9 mouse cellular contexts compared by ENCODE assay signal in genomic region chr11:120241981-120242725, GRCm38 (mm10). TPM values are rescaled to one million over a fixed set of nuclear protein-coding genes. Genes with fewer than 3 reads are reported as not detected.
A peak's percentile ranks its signal among the peaks of the same experiment; 100 is the strongest.
DNase-seq lines count a peak whose midpoint lies in the region; ATAC-seq lines count a peak whose summit lies in the region.
"Had no signal": no experiment of that assay in that cellular context is flagged by ENCODE, and none has a peak within 500 bp of the region (broad histone marks: within the 10 kb centered on the region; RNA-seq: fewer than 3 reads in every experiment).

No protein-coding gene starts in this region.

- H3K4me1 ChIP-seq in hindbrain, embryonic 11.5 days (replicated peaks; ENCODE audit: control insufficient read depth, insufficient read depth, low read length): peaks cover 42% of the 10 kb centered on the region
- peaks cover 67% of the 10 kb centered on the region for H3K4me1 ChIP-seq in midbrain, embryonic 14.5 days (ENCODE audit: control insufficient read depth, insufficient read depth, low read length)

- DNase-seq in heart, adult 11 months: peak; percentile 96
- DNase-seq in heart, adult 8-10 months (ENCODE audit: low spot score): no peak
- peak; percentile 61 for DNase-seq in embryo, embryonic 11 days
- peak; percentile 58 for DNase-seq in hindbrain, embryonic 11.5 days (ENCODE audit: low spot score)
- peak; percentile 40 for DNase-seq in midbrain, embryonic 14.5 days
- no peak for DNase-seq in cerebellum, adult 9-10 months
- DNase-seq in gastrocnemius, postnatal 36 days: no peak
- DNase-seq in layer of hippocampus, postnatal 10 days (ENCODE audit: low spot score in 2 of 2): no peak

- ATAC-seq in hindbrain, embryonic 11.5 days (ENCODE audit: low FRiP score): 0 out of 2 replicates have a peak, but pooled peaks have one; percentile 16
- ATAC-seq in midbrain, embryonic 14.5 days (ENCODE audit: low FRiP score, low TSS enrichment): no peak
- ATAC-seq: activated CD4-positive, CD25-positive, alpha-beta regulatory T cell, adult 4 months had no signal

- intact Hi-C loops in gastrocnemius, postnatal 36 days (cut with DNase I): no loop called here

- peak overlapping the region; percentile 0; the same call in 1 of the 2 replicates for H3K4me2 ChIP-seq in hindbrain, embryonic 11.5 days (replicated peaks; ENCODE audit: low read depth, low read length)
- H3K4me2 ChIP-seq in midbrain, embryonic 14.5 days (ENCODE audit: low read length): peak overlapping the region; percentile 100

- H3K36me3 ChIP-seq in hindbrain, embryonic 11.5 days (ENCODE audit: control insufficient read depth, insufficient read depth, low read length): no peaks in the 10 kb centered on the region
- peaks cover 14% of the 10 kb centered on the region for H3K36me3 ChIP-seq in midbrain, embryonic 14.5 days (ENCODE audit: control insufficient read depth, insufficient read depth, low read length)

- peak overlapping the region; percentile 75 for H3K27ac ChIP-seq in hindbrain, embryonic 11.5 days (ENCODE audit: low read depth, low read length)
- peak overlapping the region; percentile 100 for H3K27ac ChIP-seq in midbrain, embryonic 14.5 days (replicated peaks; ENCODE audit: low read depth, low read length)

- H3K27me3 ChIP-seq in hindbrain, embryonic 11.5 days (ENCODE audit: control insufficient read depth, insufficient read depth, low read length): no peaks in the 10 kb centered on the region
- H3K27me3 ChIP-seq in midbrain, embryonic 14.5 days (ENCODE audit: control insufficient read depth, insufficient read depth, low read length): no peaks in the 10 kb centered on the region

- H3K9ac ChIP-seq in hindbrain, embryonic 11.5 days (ENCODE audit: low read depth, low read length): no peak overlapping the region
- peak overlapping the region; percentile 100; the same call in 1 of the 2 replicates for H3K9ac ChIP-seq in midbrain, embryonic 14.5 days (replicated peaks; ENCODE audit: low read length)

- H3K4me3 ChIP-seq in hindbrain, embryonic 11.5 days (ENCODE audit: low read depth, low read length): no peak overlapping the region
- peak overlapping the region; percentile 2; the same call in 1 of the 2 replicates for H3K4me3 ChIP-seq in midbrain, embryonic 14.5 days (replicated peaks; ENCODE audit: low read depth, low read length)

- 36% methylated on average over 6 of the region's 6 CpGs for WGBS in hindbrain, embryonic 11.5 days
- WGBS in midbrain, embryonic 14.5 days: 30% methylated on average over 6 of the region's 6 CpGs

- no peaks in the 10 kb centered on the region for H3K9me3 ChIP-seq in hindbrain, embryonic 11.5 days (ENCODE audit: control insufficient read depth, low read length)
- H3K9me3 ChIP-seq in midbrain, embryonic 14.5 days (ENCODE audit: control insufficient read depth, low read length): no peaks in the 10 kb centered on the region

RNA-seq across cellular contexts. Expression of gene Bahcc1, which starts 9.4 kb away (rescaled TPM):
- 10 to 100 TPM in 2 of 4 experiments, 1 to 10 TPM in 2; 6.2 to 12.6 (median 9.3) TPM for total RNA-seq in heart, adult 8-10 months (2022)
- 18.1 and 23.1 TPM in 2 replicates for polyA plus RNA-seq in hindbrain, embryonic 11.5 days (2014; fragmentation: Nextera tagmentation; extraction: Ambion mirVana)
- 20.0 and 25.9 TPM in 2 replicates for polyA plus RNA-seq in midbrain, embryonic 14.5 days (2014; fragmentation: Nextera tagmentation; extraction: Ambion mirVana)
- total RNA-seq in gastrocnemius, postnatal 36 days (2021): 1 to 10 TPM; 2.3 to 4.1 TPM
- total RNA-seq in layer of hippocampus, postnatal 10 days (2021): 10 to 100 TPM; 21.9 to 26.0 TPM
- polyA plus RNA-seq: activated CD4-positive, CD25-positive, alpha-beta regulatory T cell, adult 4 months had no signal

Comparison
In these comparisons a context has a peak if more than half of its experiments do, and no peak if none do; other contexts are left out.
1. DNase-seq: peak in heart, adult 11 months (single experiment), embryo, embryonic 11 days (single experiment), hindbrain, embryonic 11.5 days (single experiment) and midbrain, embryonic 14.5 days (single experiment); none in heart, adult 8-10 months (single experiment), cerebellum, adult 9-10 months (single experiment), gastrocnemius, postnatal 36 days (0 of 2) and layer of hippocampus, postnatal 10 days (0 of 2).